Mouse (Mus musculus): ENCODE measurements around the gene Sec24a. TPM values are rescaled to one million over a fixed set of nuclear protein-coding genes. Genes with fewer than 3 reads are reported as not detected.
"Not testable (repeated sequence)": the region's sequence is repeated elsewhere in the genome, so short reads cannot be mapped to it uniquely, and the experiment has no call there.

Gene Sec24a
- polyA plus RNA-seq, 1 experiment from 2014 or later, result 16.9 TPM

DNA sequence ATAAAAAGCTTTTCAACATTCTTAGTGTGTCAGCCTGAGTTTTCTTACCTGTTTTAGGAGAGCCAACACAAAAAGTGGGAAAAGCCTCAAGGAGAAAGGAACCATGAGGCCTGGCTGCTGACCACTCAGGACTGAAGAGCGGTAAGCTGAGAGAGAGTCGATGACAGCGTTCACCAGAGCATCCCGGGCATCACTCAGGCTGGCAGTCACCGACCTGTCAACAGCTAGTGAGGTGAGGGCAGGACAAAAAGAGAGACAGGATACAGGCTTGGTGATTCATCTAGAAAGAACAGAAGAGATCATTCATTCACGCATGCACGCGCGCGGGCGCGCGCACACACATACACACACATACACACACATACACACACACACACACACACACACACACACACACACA lies 56.4 kb downstream of the Sec24a start:
- H3K36me3 ChIP-seq (ENCODE audit: control insufficient read depth, insufficient read depth, low read length), result peaks cover 83% of the 10 kb centered on the region
- H3K9ac ChIP-seq (replicated peaks; ENCODE audit: low read length), result no peak overlapping the region
- H3K4me3 ChIP-seq (replicated peaks; ENCODE audit: low read depth, low read length), result no peak overlapping the region
- H3K27ac ChIP-seq (replicated peaks; ENCODE audit: low read depth, low read length), result no peak overlapping the region
- ATAC-seq (ENCODE audit: low FRiP score, low TSS enrichment), result no peak
- no peak overlapping the region for H3K4me2 ChIP-seq (ENCODE audit: low read length)
- no peaks in the 10 kb centered on the region for H3K9me3 ChIP-seq (ENCODE audit: control insufficient read depth, low read length)
- no peaks in the 10 kb centered on the region for H3K27me3 ChIP-seq (ENCODE audit: control insufficient read depth, insufficient read depth, low read length)
- DNase-seq, result no peak
- 98% methylated on average over 13 of the region's 13 CpGs for WGBS
- no peaks in the 10 kb centered on the region for H3K4me1 ChIP-seq (ENCODE audit: control insufficient read depth, insufficient read depth, low read length)

GRCm38 (mm10) chr11:51706451-51706850 lies 57.0 kb downstream of the Sec24a start:
- DNase-seq (no peak), ATAC-seq (ENCODE audit: low FRiP score, low TSS enrichment) (no peak)
- H3K27ac ChIP-seq (replicated peaks; ENCODE audit: low read depth, low read length), result no peak overlapping the region
- H3K4me1 ChIP-seq (ENCODE audit: control insufficient read depth, insufficient read depth, low read length), result no peaks in the 10 kb centered on the region
- no peaks in the 10 kb centered on the region for H3K9me3 ChIP-seq (ENCODE audit: control insufficient read depth, low read length)
- no peak overlapping the region for H3K4me3 ChIP-seq (replicated peaks; ENCODE audit: low read depth, low read length)
- no peak overlapping the region for H3K4me2 ChIP-seq (ENCODE audit: low read length)
- no peak overlapping the region for H3K9ac ChIP-seq (replicated peaks; ENCODE audit: low read length)
- WGBS, result 96% methylated on average over 10 of the region's 10 CpGs
- no peaks in the 10 kb centered on the region for H3K27me3 ChIP-seq (ENCODE audit: control insufficient read depth, insufficient read depth, low read length)
- peaks cover 83% of the 10 kb centered on the region for H3K36me3 ChIP-seq (ENCODE audit: control insufficient read depth, insufficient read depth, low read length)

DNA sequence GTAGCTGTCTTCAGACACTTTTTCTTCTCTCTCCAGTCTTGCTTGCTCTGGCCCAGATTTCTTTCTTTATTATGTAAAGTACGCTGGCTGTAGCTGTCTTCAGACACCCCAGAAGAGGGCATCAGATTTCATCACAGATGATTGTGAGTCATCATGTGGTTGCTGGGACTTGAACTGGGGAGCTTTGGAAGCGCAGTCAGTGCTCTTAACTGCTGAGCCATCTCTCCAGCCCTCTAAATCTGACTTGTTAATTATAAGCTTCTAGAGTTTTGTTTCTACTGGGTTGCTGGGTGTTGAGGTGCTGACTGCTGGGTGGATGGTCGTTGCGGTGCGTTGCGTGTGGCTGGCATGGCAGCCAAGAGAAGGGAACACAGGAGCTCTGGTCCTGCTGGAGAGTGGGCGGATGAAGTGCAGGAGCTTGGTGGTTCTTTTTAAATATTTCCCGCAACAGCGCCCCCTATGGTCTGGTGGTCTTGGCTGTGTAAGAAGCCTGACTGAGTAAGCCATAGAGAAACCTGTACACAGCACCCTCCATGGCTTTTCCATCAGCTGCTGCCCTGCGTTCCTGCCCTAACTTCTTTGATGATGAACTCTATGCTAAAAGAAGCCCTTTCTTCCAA lies 59.9 kb downstream of the Sec24a start:
- H3K27me3 ChIP-seq (ENCODE audit: control insufficient read depth, insufficient read depth, low read length), result no peaks in the 10 kb centered on the region
- no peak overlapping the region for H3K9ac ChIP-seq (replicated peaks; ENCODE audit: low read length)
- H3K36me3 ChIP-seq (ENCODE audit: control insufficient read depth, insufficient read depth, low read length), result peaks cover 88% of the 10 kb centered on the region
- H3K27ac ChIP-seq (replicated peaks; ENCODE audit: low read depth, low read length), result no peak overlapping the region
- no peak overlapping the region for H3K4me3 ChIP-seq (replicated peaks; ENCODE audit: low read depth, low read length)
- H3K4me1 ChIP-seq (ENCODE audit: control insufficient read depth, insufficient read depth, low read length), result no peaks in the 10 kb centered on the region
- peak; percentile 36 for DNase-seq
- no peak overlapping the region for H3K4me2 ChIP-seq (ENCODE audit: low read length)
- ATAC-seq (ENCODE audit: low FRiP score, low TSS enrichment), result no peak
- H3K9me3 ChIP-seq (ENCODE audit: control insufficient read depth, low read length), result no peaks in the 10 kb centered on the region
- WGBS, result 60% methylated on average over 10 of the region's 10 CpGs

DNA sequence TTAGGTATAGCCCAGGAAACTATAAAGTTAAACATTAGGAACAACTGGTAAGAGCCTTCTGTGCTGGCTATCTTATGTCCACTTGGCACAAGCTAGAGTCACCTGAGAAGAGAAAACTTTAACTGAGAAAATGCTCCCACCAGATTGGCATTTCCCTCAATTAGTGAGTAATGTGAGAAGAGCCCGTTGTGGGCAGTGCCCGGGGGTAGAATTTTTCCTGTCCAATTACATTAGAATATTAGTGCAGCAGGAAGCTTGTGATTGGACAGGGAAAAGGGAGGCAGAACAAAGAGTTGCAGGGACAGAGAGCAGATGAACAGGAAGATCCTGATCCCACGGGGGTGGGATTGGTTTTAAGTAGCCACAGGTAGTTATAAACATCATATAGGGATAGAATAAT lies 60.6 kb downstream of the Sec24a start:
- 90% methylated on average over 3 of the region's 3 CpGs for WGBS
- ATAC-seq (ENCODE audit: low FRiP score, low TSS enrichment) (no peak), DNase-seq (no peak)
- Histone ChIP-seq H3K9me3 (ENCODE audit: control insufficient read depth, low read length) (no peaks in the 10 kb centered on the region), H3K9ac (replicated peaks; ENCODE audit: low read length) (no peak overlapping the region), H3K4me3 (replicated peaks; ENCODE audit: low read depth, low read length) (no peak overlapping the region), H3K27me3 (ENCODE audit: control insufficient read depth, insufficient read depth, low read length) (no peaks in the 10 kb centered on the region), H3K27ac (replicated peaks; ENCODE audit: low read depth, low read length) (no peak overlapping the region), H3K4me1 (ENCODE audit: control insufficient read depth, insufficient read depth, low read length) (no peaks in the 10 kb centered on the region), H3K4me2 (ENCODE audit: low read length) (no peak overlapping the region), H3K36me3 (ENCODE audit: control insufficient read depth, insufficient read depth, low read length) (peaks cover 87% of the 10 kb centered on the region)

- peaks cover 43% of the 10 kb centered on the region for H3K36me3 ChIP-seq (ENCODE audit: control insufficient read depth, insufficient read depth, low read length)
- H3K4me1 ChIP-seq (ENCODE audit: control insufficient read depth, insufficient read depth, low read length), result no peaks in the 10 kb centered on the region
- WGBS, result 95% methylated on average over 3 of the region's 3 CpGs
These were observed 68.5 kb downstream of the Sec24a start for GRCm38 (mm10) chr11:51694984-51695383.

DNA sequence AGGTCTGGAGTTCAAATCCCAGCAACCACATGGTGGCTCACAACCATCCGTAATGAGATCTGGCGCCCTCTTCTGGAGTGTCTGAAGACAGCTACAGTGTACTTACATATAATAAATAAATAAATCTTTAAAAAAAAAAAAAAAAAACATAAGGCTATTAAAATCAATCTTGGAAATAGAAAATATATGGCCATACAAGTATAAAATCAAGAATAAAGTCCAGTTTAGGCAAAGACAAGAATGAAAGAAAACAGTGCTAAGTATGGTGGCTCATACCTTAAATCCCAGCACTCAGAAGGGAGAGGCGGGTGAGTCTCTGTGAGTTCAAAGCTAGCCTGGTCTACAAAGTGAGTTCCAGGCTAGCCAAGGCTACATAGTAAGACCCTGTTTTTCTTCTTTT lies 72.8 kb downstream of the Sec24a start:
- peaks cover 14% of the 10 kb centered on the region for H3K4me1 ChIP-seq (ENCODE audit: control insufficient read depth, insufficient read depth, low read length)
- not testable (repeated sequence) for DNase-seq; H3K27me3 ChIP-seq (ENCODE audit: control insufficient read depth, insufficient read depth, low read length); H3K9ac ChIP-seq (replicated peaks; ENCODE audit: low read length); H3K4me2 ChIP-seq (ENCODE audit: low read length); H3K4me3 ChIP-seq (replicated peaks; ENCODE audit: low read depth, low read length); ATAC-seq (ENCODE audit: low FRiP score, low TSS enrichment); H3K27ac ChIP-seq (replicated peaks; ENCODE audit: low read depth, low read length); H3K9me3 ChIP-seq (ENCODE audit: control insufficient read depth, low read length)
- peaks cover 11% of the 10 kb centered on the region for H3K36me3 ChIP-seq (ENCODE audit: control insufficient read depth, insufficient read depth, low read length)
- WGBS, result 100% methylated on average over 1 of the region's 3 CpGs

More at GRCm38 (mm10) chr11:51694984-51695383, 68.5 kb downstream of the Sec24a start:
- H3K4me2 ChIP-seq (ENCODE audit: low read length), result no peak overlapping the region
- H3K27me3 ChIP-seq (ENCODE audit: control insufficient read depth, insufficient read depth, low read length), result no peaks in the 10 kb centered on the region
- H3K9ac ChIP-seq (replicated peaks; ENCODE audit: low read length), result no peak overlapping the region
- DNase-seq (no peak), ATAC-seq (ENCODE audit: low FRiP score, low TSS enrichment) (no peak)
- H3K4me3 ChIP-seq (replicated peaks; ENCODE audit: low read depth, low read length), result no peak overlapping the region
- no peaks in the 10 kb centered on the region for H3K9me3 ChIP-seq (ENCODE audit: control insufficient read depth, low read length)
- no peak overlapping the region for H3K27ac ChIP-seq (replicated peaks; ENCODE audit: low read depth, low read length)

DNA sequence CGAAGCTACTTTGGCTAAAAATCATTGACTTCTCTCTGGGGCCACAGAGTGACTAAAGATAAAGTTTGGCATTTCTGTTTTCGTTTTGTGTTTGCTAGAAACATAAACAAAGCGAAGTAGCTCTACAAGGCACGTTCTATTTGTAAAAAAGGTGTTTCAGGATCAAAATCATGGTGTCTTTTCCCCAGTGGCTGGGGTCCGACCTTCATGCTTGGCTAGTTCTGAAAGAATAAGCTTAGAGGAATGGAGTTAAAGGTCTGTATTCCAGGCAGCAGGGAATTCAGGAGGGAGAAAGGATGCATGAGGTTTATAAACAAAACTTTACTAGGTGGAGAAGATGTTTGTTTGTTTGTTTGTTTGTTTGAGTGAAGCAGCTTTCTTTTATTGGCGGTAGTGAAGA lies 74.1 kb downstream of the Sec24a start:
- no peaks in the 10 kb centered on the region for H3K9me3 ChIP-seq (ENCODE audit: control insufficient read depth, low read length)
- ATAC-seq (ENCODE audit: low FRiP score, low TSS enrichment) (no peak), DNase-seq (no peak)
- peak overlapping the region; percentile 67; the same call in 1 of the 2 replicates for H3K9ac ChIP-seq (replicated peaks; ENCODE audit: low read length)
- peak overlapping the region; percentile 99 for H3K27ac ChIP-seq (replicated peaks; ENCODE audit: low read depth, low read length)
- no peaks in the 10 kb centered on the region for H3K27me3 ChIP-seq (ENCODE audit: control insufficient read depth, insufficient read depth, low read length)
- 0 out of 2 replicates have a peak, but pooled peaks cover 13% of the 10 kb centered on the region for H3K36me3 ChIP-seq (ENCODE audit: control insufficient read depth, insufficient read depth, low read length)
- H3K4me3 ChIP-seq (replicated peaks; ENCODE audit: low read depth, low read length), result peak overlapping the region; percentile 78
- peaks cover 14% of the 10 kb centered on the region for H3K4me1 ChIP-seq (ENCODE audit: control insufficient read depth, insufficient read depth, low read length)
- peak overlapping the region; percentile 81 for H3K4me2 ChIP-seq (ENCODE audit: low read length)
- WGBS, result 21% methylated on average over 6 of the region's 6 CpGs

DNA sequence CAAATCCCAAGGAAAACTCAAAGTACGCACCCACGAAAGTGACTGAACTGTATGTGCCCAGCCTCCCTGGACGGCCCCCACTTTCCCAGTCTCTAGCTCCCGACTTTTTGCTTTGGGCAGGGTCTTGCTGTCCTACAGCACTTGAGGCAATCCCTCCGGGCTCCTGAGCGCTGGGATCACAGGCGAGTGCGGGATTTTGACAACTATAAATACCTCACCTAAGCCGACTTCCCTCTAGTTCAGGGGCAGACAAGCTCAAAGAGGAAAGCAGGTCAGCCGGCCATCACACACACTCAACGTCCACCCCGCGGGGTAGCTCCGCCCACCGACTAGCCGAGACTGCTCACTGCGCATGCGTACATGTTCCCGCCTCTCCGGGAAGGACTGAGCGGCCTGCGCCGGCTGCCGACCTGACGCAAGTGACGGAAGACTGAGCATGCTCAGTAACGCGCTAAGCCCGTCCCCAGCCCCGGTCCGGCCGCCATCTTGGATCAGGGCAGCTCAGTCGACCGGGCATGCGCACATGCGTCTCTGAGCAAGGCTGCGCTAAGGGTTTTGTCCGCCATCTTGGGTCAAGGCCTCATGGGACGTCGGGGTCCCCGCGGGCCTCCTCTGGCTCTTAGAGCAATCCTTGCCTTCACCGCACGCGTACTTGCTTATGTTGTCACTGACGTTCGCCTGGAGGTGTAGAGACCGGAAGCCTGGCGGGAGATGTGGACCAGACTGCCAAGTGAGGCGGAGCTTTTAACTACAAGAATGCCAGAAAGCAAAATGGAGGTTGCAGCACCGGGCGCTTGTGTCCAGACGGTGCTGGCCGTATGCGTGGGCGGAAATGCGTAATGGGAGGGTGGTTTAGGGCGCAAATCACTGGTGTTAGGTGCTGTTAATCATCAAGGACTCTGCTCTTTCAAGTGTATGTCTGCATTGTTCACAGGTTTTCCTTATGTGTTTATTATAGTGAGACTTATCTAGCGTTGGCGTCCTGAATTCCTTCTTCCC lies 74.8 kb downstream of the Sec24a start, which contains the start of gene 0610009B22Rik:
Gene 0610009B22Rik (minus strand): TSS at position 545 of the 999 bp plus-strand sequence.
- Histone ChIP-seq H3K4me3 (replicated peaks; ENCODE audit: low read depth, low read length) (peak within 1 kb of the TSS; percentile 78), H3K27ac (replicated peaks; ENCODE audit: low read depth, low read length) (peak within 1 kb of the TSS; percentile 99), H3K27me3 (ENCODE audit: control insufficient read depth, insufficient read depth, low read length) (no peaks in the 10 kb centered on the region), H3K4me1 (ENCODE audit: control insufficient read depth, insufficient read depth, low read length) (peaks cover 14% of the 10 kb centered on the region), H3K4me2 (ENCODE audit: low read length) (peak within 1 kb of the TSS; percentile 81), H3K36me3 (ENCODE audit: control insufficient read depth, insufficient read depth, low read length) (0 out of 2 replicates have a peak, but pooled peaks cover 14% of the 10 kb centered on the region), H3K9me3 (ENCODE audit: control insufficient read depth, low read length) (no peaks in the 10 kb centered on the region), H3K9ac (replicated peaks; ENCODE audit: low read length) (peak within 1 kb of the TSS; percentile 82)
- DNase-seq (peak; percentile 100), ATAC-seq (ENCODE audit: low FRiP score, low TSS enrichment) (peak; percentile 100)
- under 1% methylated on average over 60 of the region's 60 CpGs for WGBS
